8 mouse cellular contexts compared by ENCODE assay signal in genomic region chr11:115841961-115842550, GRCm38 (mm10). TPM values are rescaled to one million over a fixed set of nuclear protein-coding genes. Genes with fewer than 3 reads are reported as not detected.
DNase-seq lines count a peak whose midpoint lies in the region; ATAC-seq and TF ChIP-seq lines count a peak whose summit lies in the region.

No protein-coding gene starts in this region.

- H3K9me3 ChIP-seq in erythroblast, embryonic 14.5 days (ENCODE audit: control insufficient read depth, low read length): peaks cover 2% of the 10 kb centered on the region; the same call in 1 of the 2 replicates
- no peaks in the 10 kb centered on the region for H3K9me3 ChIP-seq in intestine, postnatal 0 days (ENCODE audit: control insufficient read depth)

- no peak overlapping the region for H3K9ac ChIP-seq in intestine, postnatal 0 days (ENCODE audit: low read depth, low read length)

- TF ChIP-seq CTCF in intestine, postnatal 0 days (IDR thresholded peaks at IDR 0.05; ENCODE audit: low read depth): no peak

- WGBS in intestine, postnatal 0 days: 12% methylated on average over 6 of the region's 6 CpGs

- H3K27ac ChIP-seq in intestine, postnatal 0 days (ENCODE audit: low read depth, low read length): peak overlapping the region; percentile 80

- H3K4me2 ChIP-seq in intestine, postnatal 0 days (replicated peaks; ENCODE audit: low read depth): peak overlapping the region; percentile 33

- peak; percentile 28 for ATAC-seq in intestine, postnatal 0 days

- H3K4me3 ChIP-seq in erythroblast, embryonic 14.5 days (replicated peaks): peak overlapping the region; percentile 44
- H3K4me3 ChIP-seq in intestine, postnatal 0 days (ENCODE audit: low read depth, low read length): no peak overlapping the region

- peaks cover 47% of the 10 kb centered on the region for H3K36me3 ChIP-seq in erythroblast, embryonic 14.5 days (ENCODE audit: control insufficient read depth)
- H3K36me3 ChIP-seq in intestine, postnatal 0 days (ENCODE audit: control insufficient read depth, insufficient read depth): peaks cover 24% of the 10 kb centered on the region

- DNase-seq in spleen, postnatal 36 days (ENCODE audit: low spot score in 2 of 2): peak; percentile 16 to 22
- DNase-seq in spleen, adult 18-20 months: no peak
- peak; percentile 41 for DNase-seq in lung, postnatal 25 days (ENCODE audit: low spot score)
- no peak for DNase-seq in left cerebral cortex, adult 18-20 months (ENCODE audit: low spot score in 2 of 2)
- no peak for DNase-seq in MN1 (ENCODE audit: low spot score)
- no peak for DNase-seq in adrenal gland, postnatal 4 days (ENCODE audit: low spot score in 2 of 2)

- peaks cover 72% of the 10 kb centered on the region for H3K4me1 ChIP-seq in erythroblast, embryonic 14.5 days (ENCODE audit: control insufficient read depth)
- H3K4me1 ChIP-seq in intestine, postnatal 0 days (replicated peaks; ENCODE audit: control insufficient read depth, insufficient read depth, low read length): peaks cover 20% of the 10 kb centered on the region

- no peaks in the 10 kb centered on the region for H3K27me3 ChIP-seq in erythroblast, embryonic 14.5 days (ENCODE audit: control insufficient read depth)
- no peaks in the 10 kb centered on the region for H3K27me3 ChIP-seq in intestine, postnatal 0 days (replicated peaks; ENCODE audit: control insufficient read depth, insufficient read depth, low read length)

RNA-seq across cellular contexts. Expression of gene Myo15b, which starts 16.1 kb away (rescaled TPM):
- not detected in 2 replicates for polyA plus RNA-seq in erythroblast, embryonic 14.5 days (2012)
- polyA plus RNA-seq in intestine, postnatal 0 days (2015; fragmentation: Nextera tagmentation; extraction: Ambion mirVana): 332 and 377 TPM in 2 replicates
- under 1 TPM; 0.49 to 0.75 TPM for total RNA-seq in left cerebral cortex, adult 18-20 months (2021)
- 1 to 10 TPM; 1.1 to 6.8 TPM for total RNA-seq in adrenal gland, postnatal 4 days (2021)

RNA-seq across cellular contexts. Expression of gene Llgl2, which starts 18.2 kb away (rescaled TPM):
- 2.1 and 2.3 TPM in 2 replicates for polyA plus RNA-seq in erythroblast, embryonic 14.5 days (2012)
- polyA plus RNA-seq in intestine, postnatal 0 days (2015; fragmentation: Nextera tagmentation; extraction: Ambion mirVana): 60.5 and 61.8 TPM in 2 replicates
- total RNA-seq in left cerebral cortex, adult 18-20 months (2021): 1 to 10 TPM; 3.6 to 4.5 TPM
- 10 to 100 TPM; 15.8 to 25.6 TPM for total RNA-seq in adrenal gland, postnatal 4 days (2021)

RNA-seq across cellular contexts. Expression of gene Tsen54, which starts 27.5 kb away (rescaled TPM):
- 3.4 and 4.5 TPM in 2 replicates for polyA plus RNA-seq in erythroblast, embryonic 14.5 days (2012)
- 16.7 and 17.0 TPM in 2 replicates for polyA plus RNA-seq in intestine, postnatal 0 days (2015; fragmentation: Nextera tagmentation; extraction: Ambion mirVana)
- 10 to 100 TPM; 14.0 to 14.5 TPM for total RNA-seq in left cerebral cortex, adult 18-20 months (2021)
- total RNA-seq in adrenal gland, postnatal 4 days (2021): 10 to 100 TPM; 25.4 to 26.3 TPM

RNA-seq across cellular contexts. Expression of gene Caskin2, which starts 28.6 kb away (rescaled TPM):
- polyA plus RNA-seq in erythroblast, embryonic 14.5 days (2012): 10.9 and 12.1 TPM in 2 replicates
- 7.4 and 7.6 TPM in 2 replicates for polyA plus RNA-seq in intestine, postnatal 0 days (2015; fragmentation: Nextera tagmentation; extraction: Ambion mirVana)
- 10 to 100 TPM; 17.7 to 18.6 TPM for total RNA-seq in left cerebral cortex, adult 18-20 months (2021)
- total RNA-seq in adrenal gland, postnatal 4 days (2021): 10 to 100 TPM; 59.9 to 61.1 TPM

RNA-seq across cellular contexts. Expression of gene Smim5, which starts 57.7 kb away (rescaled TPM):
- polyA plus RNA-seq in erythroblast, embryonic 14.5 days (2012): 2.1 and 3.2 TPM in 2 replicates
- 1.9 and 3.4 TPM in 2 replicates for polyA plus RNA-seq in intestine, postnatal 0 days (2015; fragmentation: Nextera tagmentation; extraction: Ambion mirVana)
- total RNA-seq in left cerebral cortex, adult 18-20 months (2021): under 1 TPM in 1 of 2 experiments, not detected in 1; 0.54 TPM
- 1 to 10 TPM; 2.1 to 2.3 TPM for total RNA-seq in adrenal gland, postnatal 4 days (2021)

Comparison
In these comparisons a context has a peak if more than half of its experiments do, and no peak if none do; other contexts are left out.
1. DNase-seq: peak in spleen, postnatal 36 days (2 of 2) and lung, postnatal 25 days (single experiment); none in spleen, adult 18-20 months (0 of 2), left cerebral cortex, adult 18-20 months (0 of 2), MN1 (single experiment) and adrenal gland, postnatal 4 days (0 of 2).